Mouse (Mus musculus) liver, embryonic 11.5 days (tissue): ENCODE measurements around the gene Clp1. TPM values are rescaled to one million over a fixed set of nuclear protein-coding genes. Genes with fewer than 3 reads are reported as not detected.

ENCODE experiments used
- ATAC-seq: fragments of 200-750 bp; cut with Nextera tagmentation; replicated peaks from 2 replicates; pipeline ENCODE4 v1.8.0; 2017; ENCODE audit warnings: moderate number of reproducible peaks, mild to moderate bottlenecking, moderate TSS enrichment, moderate library complexity; ENCODE audit not compliant: low FRiP score
- DNase-seq: peaks from one replicate; pipeline ENCODE4 v3.0.0-alpha.2; 2017; ENCODE audit warnings: low spot score
- H3K27ac ChIP-seq: fragments of 300-500 bp; sonication (generic); 2 replicates; pipeline ENCODE4 v1.5.1; 2014; ENCODE audit warnings: mild to moderate bottlenecking, low read depth, low read length, control low read depth
- H3K27me3 ChIP-seq: fragments of 300-500 bp; sonication (generic); replicated peaks from 2 replicates; pipeline ENCODE4 v1.6.1; 2014; ENCODE audit warnings: low read length, mixed read lengths; ENCODE audit not compliant: control insufficient read depth, insufficient read depth
- H3K36me3 ChIP-seq: fragments of 300-500 bp; sonication (generic); 2 replicates; pipeline ENCODE4 v1.6.1; 2014; ENCODE audit warnings: mild to moderate bottlenecking, low read length, moderate library complexity, mixed read lengths; ENCODE audit not compliant: control insufficient read depth, insufficient read depth
- H3K4me1 ChIP-seq: fragments of 300-500 bp; sonication (generic); replicated peaks from 2 replicates; pipeline ENCODE4 v1.6.1; 2014; ENCODE audit warnings: low read length, mixed read lengths; ENCODE audit not compliant: control insufficient read depth, insufficient read depth
- H3K4me2 ChIP-seq: fragments of 300-500 bp; sonication (generic); 2 replicates; pipeline ENCODE4 v1.6.1; 2014; ENCODE audit warnings: mild to moderate bottlenecking, control low read depth, moderate library complexity
- H3K4me3 ChIP-seq: fragments of 300-500 bp; sonication (generic); 2 replicates; pipeline ENCODE4 v1.5.1; 2014; ENCODE audit warnings: low read depth, low read length, control low read depth
- H3K9ac ChIP-seq: fragments of 300-500 bp; sonication (generic); 2 replicates; pipeline ENCODE4 v1.6.1; 2014; ENCODE audit warnings: low read depth, low read length, control low read depth
- H3K9me3 ChIP-seq: fragments of 300-500 bp; sonication (generic); 2 replicates; pipeline ENCODE4 v1.6.1; 2016; ENCODE audit warnings: low read length, inconsistent platforms, mixed read lengths; ENCODE audit not compliant: control insufficient read depth
- WGBS: fragments of 180-500 bp; shearing (Covaris S2); extraction: QIAGEN DNeasy Blood & Tissue Kit; methylation state at CpG from one replicate; pipeline ENCODE4 v1.1.7; 2014; 5-methylcytosine and 5-hydroxymethylcytosine counted together
- polyA plus RNA-seq: library from polyadenylated mRNA; unstranded; fragments of >200 nt; fragmentation: Nextera tagmentation; extraction: Ambion mirVana; gene quantifications from 2 replicates; pipeline ENCODE4 v1.2.1, GENCODE M21; 2014

Gene Clp1
- polyA plus RNA-seq, 1 experiment from 2014 or later: 59.3 TPM

- Histone ChIP-seq H3K27ac (no peak overlapping the region), H3K36me3 (peaks cover 13% of the 10 kb centered on the region), H3K9ac (no peak overlapping the region; the same call in 1 of the 2 replicates), H3K4me2 (peak overlapping the region; percentile 88), H3K9me3 (no peaks in the 10 kb centered on the region), H3K27me3 (no peaks in the 10 kb centered on the region), H3K4me3 (peak overlapping the region; percentile 73), H3K4me1 (peaks cover 19% of the 10 kb centered on the region)
- DNase-seq (no peak), ATAC-seq (no peak)
- WGBS: 90% methylated on average over 10 of the region's 10 CpGs
Observed at GRCm38 (mm10) chr2:84725770-84726169, 1.4 kb downstream of the Clp1 start.

GRCm38 (mm10) chr2:84723856-84724255 lies 3.3 kb downstream of the Clp1 start:
- Histone ChIP-seq H3K9ac (no peak overlapping the region), H3K4me3 (no peak overlapping the region), H3K36me3 (peaks cover 13% of the 10 kb centered on the region), H3K27ac (no peak overlapping the region), H3K9me3 (no peaks in the 10 kb centered on the region), H3K4me1 (peaks cover 19% of the 10 kb centered on the region), H3K27me3 (no peaks in the 10 kb centered on the region), H3K4me2 (no peak overlapping the region)
- 91% methylated on average over 14 of the region's 14 CpGs for WGBS
- DNase-seq: no peak
- no peak for ATAC-seq

- Histone ChIP-seq H3K4me2 (no peak overlapping the region), H3K27ac (no peak overlapping the region), H3K9ac (no peak overlapping the region), H3K9me3 (no peaks in the 10 kb centered on the region), H3K36me3 (peaks cover 13% of the 10 kb centered on the region), H3K4me1 (peaks cover 19% of the 10 kb centered on the region), H3K27me3 (no peaks in the 10 kb centered on the region), H3K4me3 (no peak overlapping the region)
- ATAC-seq (peak; percentile 51), DNase-seq (no peak)
- WGBS: 58% methylated on average over 3 of the region's 3 CpGs
Observed at GRCm38 (mm10) chr2:84721182-84721581, 6.0 kb downstream of the Clp1 start.

GRCm38 (mm10) chr2:84720718-84721117 lies 6.4 kb downstream of the Clp1 start:
- H3K9ac ChIP-seq: no peak overlapping the region
- H3K9me3 ChIP-seq: no peaks in the 10 kb centered on the region
- H3K4me3 ChIP-seq: no peak overlapping the region
- H3K4me1 ChIP-seq: peaks cover 14% of the 10 kb centered on the region
- no peak overlapping the region for H3K27ac ChIP-seq
- no peak overlapping the region for H3K4me2 ChIP-seq
- no peak for DNase-seq
- 97% methylated on average over 2 of the region's 2 CpGs for WGBS
- H3K27me3 ChIP-seq: no peaks in the 10 kb centered on the region
- ATAC-seq: no peak
- peaks cover 12% of the 10 kb centered on the region for H3K36me3 ChIP-seq

GRCm38 (mm10) chr2:84717357-84717756 lies 9.8 kb downstream of the Clp1 start:
- Histone ChIP-seq H3K4me1 (peaks cover 21% of the 10 kb centered on the region), H3K4me2 (no peak overlapping the region), H3K4me3 (no peak overlapping the region), H3K27me3 (no peaks in the 10 kb centered on the region), H3K9ac (no peak overlapping the region), H3K36me3 (no peaks in the 10 kb centered on the region), H3K9me3 (no peaks in the 10 kb centered on the region), H3K27ac (peak overlapping the region; percentile 13; the same call in 1 of the 2 replicates)
- ATAC-seq (no peak), DNase-seq (no peak)
- 91% methylated on average over 4 of the region's 4 CpGs for WGBS

GRCm38 (mm10) chr2:84716423-84717355 lies 10.5 kb downstream of the Clp1 start:
- DNase-seq: no peak
- no peaks in the 10 kb centered on the region for H3K36me3 ChIP-seq
- H3K4me3 ChIP-seq: peak overlapping the region; percentile 98
- peaks cover 21% of the 10 kb centered on the region for H3K4me1 ChIP-seq
- ATAC-seq: no peak
- peak overlapping the region; percentile 99 for H3K27ac ChIP-seq
- peak overlapping the region; percentile 95 for H3K4me2 ChIP-seq
- H3K9me3 ChIP-seq: no peaks in the 10 kb centered on the region
- 23% methylated on average over 9 of the region's 9 CpGs for WGBS
- H3K9ac ChIP-seq: peak overlapping the region; percentile 77
- no peaks in the 10 kb centered on the region for H3K27me3 ChIP-seq

- Histone ChIP-seq H3K4me2 (peak overlapping the region; percentile 95), H3K4me3 (peak overlapping the region; percentile 98), H3K36me3 (peaks cover 2% of the 10 kb centered on the region; the same call in 1 of the 2 replicates), H3K9me3 (no peaks in the 10 kb centered on the region), H3K27ac (peak overlapping the region; percentile 99), H3K27me3 (no peaks in the 10 kb centered on the region), H3K4me1 (peaks cover 14% of the 10 kb centered on the region), H3K9ac (peak overlapping the region; percentile 77)
- DNase-seq (peak; percentile 78), ATAC-seq (peak; percentile 91)
- under 1% methylated on average over 33 of the region's 33 CpGs for WGBS
Observed at GRCm38 (mm10) chr2:84715562-84716361, 11.4 kb downstream of the Clp1 start.

- Histone ChIP-seq H3K27me3 (no peaks in the 10 kb centered on the region), H3K27ac (peak within 1 kb of the TSS; percentile 99), H3K36me3 (peaks cover 7% of the 10 kb centered on the region; the same call in 1 of the 2 replicates), H3K4me1 (peaks cover 14% of the 10 kb centered on the region), H3K4me3 (peak within 1 kb of the TSS; percentile 98), H3K4me2 (peak within 1 kb of the TSS; percentile 95), H3K9ac (peak within 1 kb of the TSS; percentile 93), H3K9me3 (no peaks in the 10 kb centered on the region)
- WGBS: under 1% methylated on average over 107 of the region's 107 CpGs
- ATAC-seq (peak; percentile 90), DNase-seq (peak; percentile 99)
Observed at GRCm38 (mm10) chr2:84714811-84715561, 12.2 kb downstream of the Clp1 start, which contains the start of gene Zdhhc5. Gene Zdhhc5 (minus strand): TSS chr2:84715180.
